Mouse (Mus musculus) ES-Bruce4 (cell line): ENCODE data around the gene Tmem72.

Experiments
- CTCF ChIP-seq: IDR thresholded peaks from one replicate; pipeline ENCODE4 v1.8.1; 2011; ENCODE audit warnings: low read depth, low read length
- POLR2A ChIP-seq: IDR thresholded peaks from one replicate; pipeline ENCODE4 v1.8.1; 2011; ENCODE audit warnings: low read length; ENCODE audit not compliant: insufficient read depth

GRCm38 (mm10) chr6:116697896-116698425 lies 18.8 kb downstream of the Tmem72 start:
- no peak for TF ChIP-seq CTCF
- no peak for TF ChIP-seq POLR2A
